Mouse (Mus musculus): ENCODE measurements around the gene Obscn. TPM values are rescaled to one million over a fixed set of nuclear protein-coding genes. Genes with fewer than 3 reads are reported as not detected.

Obscn gene
- total RNA-seq, 2 experiments from 2014 or later, result not detected

DNA sequence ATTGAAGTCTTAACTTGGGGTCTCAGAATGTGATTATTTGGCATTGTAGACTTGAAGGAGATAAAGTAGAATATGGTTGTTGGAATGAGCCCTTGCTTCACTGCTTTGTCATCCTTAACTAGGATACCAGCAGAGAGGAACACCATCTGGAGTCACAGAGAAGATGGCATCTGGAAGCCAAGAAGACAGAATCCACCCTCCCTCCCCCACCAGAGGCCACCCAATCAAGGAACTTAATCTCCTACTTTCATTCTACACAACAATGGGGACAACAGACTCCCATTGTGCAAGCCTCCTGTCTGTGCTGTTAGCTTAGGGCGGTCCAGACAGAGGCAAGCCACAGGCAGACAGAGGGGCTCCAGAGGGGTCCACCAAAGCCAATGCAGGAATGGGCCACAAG is 67.8 kb downstream of the Obscn start:
- no peak for ATAC-seq (ENCODE audit: poor library complexity, severe bottlenecking)

DNA sequence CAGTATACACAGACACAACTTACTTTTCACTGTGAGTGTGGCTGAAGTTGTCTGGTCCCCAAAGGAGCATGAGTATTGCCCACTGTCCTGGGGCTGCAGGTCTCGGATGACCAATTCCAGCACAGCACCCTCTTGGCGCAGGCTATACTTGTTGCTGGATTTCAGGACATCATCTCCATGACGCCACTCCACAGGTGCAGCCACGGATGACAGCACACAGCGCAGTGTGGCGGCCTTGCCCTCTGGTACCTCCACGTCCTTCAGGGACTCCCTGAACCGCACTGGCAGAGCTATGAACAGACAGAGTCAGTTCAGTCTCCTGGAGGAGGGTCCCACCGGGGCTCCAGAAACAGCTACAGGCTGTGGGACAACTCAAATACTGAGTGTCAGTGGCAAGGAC is 68.3 kb downstream of the Obscn start:
- no peak for ATAC-seq (ENCODE audit: poor library complexity, severe bottlenecking)

GRCm38 (mm10) chr11:59058025-59058424 is 78.2 kb downstream of the Obscn start:
- ATAC-seq (ENCODE audit: poor library complexity, severe bottlenecking), result no peak

GRCm38 (mm10) chr11:59051031-59051430 is 85.2 kb downstream of the Obscn start:
- ATAC-seq (ENCODE audit: poor library complexity, severe bottlenecking), result no peak

- no peak for ATAC-seq (ENCODE audit: poor library complexity, severe bottlenecking)
These were observed 91.4 kb downstream of the Obscn start for GRCm38 (mm10) chr11:59044703-59045330.

DNA sequence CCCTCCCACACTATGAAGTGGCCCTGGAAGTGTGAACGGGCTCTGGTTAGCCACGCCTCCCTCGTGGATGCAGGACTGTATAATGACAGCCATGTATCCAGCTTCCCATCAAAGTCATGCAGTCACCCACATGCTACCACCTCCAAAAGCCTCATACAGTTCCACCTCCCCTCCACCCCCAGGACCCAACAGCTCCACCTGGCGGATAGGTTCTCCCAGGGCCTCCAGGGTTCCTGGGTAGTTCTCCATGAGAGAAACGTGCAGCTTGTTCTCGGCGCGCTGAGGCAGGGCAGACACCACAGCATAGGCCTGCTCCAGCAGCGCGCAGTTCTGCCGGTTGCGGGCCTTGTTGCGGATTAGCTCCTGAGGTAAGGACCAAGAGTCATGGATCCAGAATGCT is 107.2 kb downstream of the Obscn start:
- ATAC-seq (ENCODE audit: poor library complexity, severe bottlenecking), result no peak

DNA sequence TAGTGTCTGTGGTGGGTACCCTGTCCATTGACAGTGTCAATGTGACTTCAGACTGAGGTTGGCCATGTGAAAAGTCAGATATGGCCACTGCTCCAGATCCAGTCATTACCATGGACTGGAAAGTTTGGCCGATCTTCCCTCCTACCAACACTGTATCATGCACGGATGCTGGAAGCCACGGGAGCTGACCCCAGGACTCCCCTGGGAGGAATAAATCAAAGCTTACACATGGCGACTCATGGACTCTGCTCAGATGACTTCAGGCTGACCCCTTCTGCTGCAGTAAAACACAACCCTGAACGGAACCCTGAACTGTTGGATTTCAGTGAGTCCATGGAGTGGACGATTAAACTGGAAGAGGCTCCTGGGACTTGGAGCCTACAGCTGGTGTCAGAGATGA is 109.8 kb downstream of the Obscn start:
- ATAC-seq (ENCODE audit: poor library complexity, severe bottlenecking), result no peak

DNA sequence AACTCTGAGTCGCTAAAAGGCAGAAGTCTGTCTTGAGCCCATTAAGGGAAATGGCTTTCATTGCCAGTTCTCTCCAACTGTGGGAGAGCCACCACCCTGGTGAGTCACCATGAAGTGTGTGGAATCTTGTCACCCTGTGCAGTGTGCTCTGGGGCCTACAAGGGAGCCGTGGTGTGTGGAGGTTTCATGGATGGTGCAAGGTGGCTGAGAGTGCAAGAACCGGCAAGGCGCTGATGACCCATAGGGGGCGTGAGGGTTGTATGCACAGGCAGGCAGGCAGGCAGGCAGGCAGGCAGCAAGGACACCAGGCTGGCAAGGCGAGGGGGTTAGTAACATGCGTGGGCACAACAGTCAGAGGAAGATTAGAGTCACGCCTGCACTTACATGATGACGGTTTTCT is 121.2 kb downstream of the Obscn start:
- ATAC-seq (ENCODE audit: poor library complexity, severe bottlenecking), result peak; percentile 40; the same call in 1 of the 2 replicates

DNA sequence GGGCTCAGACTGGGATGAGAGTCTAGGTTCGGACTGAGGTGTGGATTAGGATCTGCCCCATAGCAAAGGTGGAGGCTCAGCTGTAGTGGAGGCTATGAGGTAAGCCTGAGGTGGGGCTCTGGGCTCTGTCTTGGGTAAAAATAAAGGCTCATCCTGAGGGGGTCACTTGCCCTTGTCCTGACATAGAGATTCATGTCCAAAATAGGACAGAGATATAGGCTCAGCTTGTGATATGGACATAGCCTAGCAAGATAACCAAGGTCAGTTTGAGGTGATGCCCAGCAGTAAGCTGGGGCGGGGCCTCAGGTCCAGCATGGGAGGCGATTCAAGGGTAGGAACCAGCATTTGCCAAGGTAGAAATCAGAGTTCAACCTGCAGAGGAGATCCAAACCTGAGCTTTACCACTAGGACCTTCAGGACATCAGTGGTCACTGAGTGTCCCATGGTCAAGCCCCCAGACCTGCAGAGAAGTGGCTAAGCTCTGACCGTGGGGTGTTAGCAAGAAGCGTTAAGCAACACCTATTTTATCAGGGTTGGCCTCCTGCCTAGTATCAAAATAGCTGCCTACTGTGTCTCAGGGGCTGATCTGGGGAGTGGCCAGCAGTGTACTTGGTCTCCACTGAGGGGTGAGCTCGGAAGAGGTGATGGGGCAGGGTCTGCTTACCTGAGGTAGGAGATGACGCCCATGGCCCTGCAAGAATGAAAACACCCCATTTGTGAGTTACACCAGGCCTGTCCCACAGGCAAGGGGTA is 133.7 kb downstream of the Obscn start:
- no peak for ATAC-seq (ENCODE audit: poor library complexity, severe bottlenecking)

- ATAC-seq (ENCODE audit: poor library complexity, severe bottlenecking), result no peak
These were observed 135.6 kb downstream of the Obscn start for GRCm38 (mm10) chr11:59000635-59001034.

GRCm38 (mm10) chr11:58999830-59000229 is 136.4 kb downstream of the Obscn start:
- no peak for ATAC-seq (ENCODE audit: poor library complexity, severe bottlenecking)

DNA sequence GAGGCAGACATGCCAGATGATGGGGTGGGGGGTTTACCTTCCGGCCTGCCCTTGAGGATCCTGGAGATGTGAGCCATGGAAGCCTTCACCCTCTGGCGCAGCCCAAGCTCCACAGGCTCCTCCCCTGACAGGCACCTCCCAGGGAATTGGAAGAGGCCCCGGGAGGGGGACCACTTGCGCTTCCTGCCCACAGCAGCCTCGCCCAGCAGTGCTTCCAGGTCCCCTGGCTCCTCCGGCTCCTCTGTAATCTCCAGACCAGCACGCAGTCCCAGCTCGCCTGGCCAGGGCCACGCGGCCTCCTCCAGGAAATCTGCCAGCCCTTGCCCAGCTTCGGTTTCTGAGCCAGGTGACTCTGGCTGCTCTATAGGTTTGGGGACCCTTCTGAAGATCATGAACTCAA is 137.0 kb downstream of the Obscn start:
- no peak for ATAC-seq (ENCODE audit: poor library complexity, severe bottlenecking)

GRCm38 (mm10) chr11:58997541-58997940 is 138.7 kb downstream of the Obscn start:
- ATAC-seq (ENCODE audit: poor library complexity, severe bottlenecking), result no peak

DNA sequence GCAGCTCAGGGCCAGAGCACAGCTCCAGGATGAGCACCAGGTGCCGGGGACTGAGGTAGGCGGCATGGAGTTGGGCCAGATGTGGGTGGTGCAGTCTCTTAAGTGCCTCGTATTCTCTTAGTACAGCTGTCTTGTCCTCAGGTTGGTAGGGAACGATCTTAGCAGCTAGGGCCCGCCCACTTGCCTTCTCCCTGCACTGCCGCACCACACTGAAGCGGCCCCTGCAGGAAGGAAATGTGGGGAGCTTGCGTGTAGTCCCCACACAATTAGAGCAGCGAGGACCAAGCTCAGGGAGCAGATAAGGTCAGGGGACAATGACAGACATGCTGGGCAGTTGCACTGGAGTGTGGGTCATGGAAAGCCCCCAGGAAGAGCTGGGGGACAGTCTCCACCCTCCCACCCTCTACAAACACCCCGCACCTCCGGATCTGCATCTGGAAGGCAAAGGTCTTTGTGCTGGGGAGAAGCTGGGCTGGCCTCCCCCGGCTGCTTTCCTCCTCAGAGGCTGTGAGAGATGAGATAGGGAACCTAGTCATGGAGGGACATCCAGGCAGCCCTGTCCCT is 140.3 kb downstream of the Obscn start:
- peak; percentile 41 for ATAC-seq (ENCODE audit: poor library complexity, severe bottlenecking)

GRCm38 (mm10) chr11:58995061-58995806 is 141.0 kb downstream of the Obscn start:
- no peak for ATAC-seq (ENCODE audit: poor library complexity, severe bottlenecking)

DNA sequence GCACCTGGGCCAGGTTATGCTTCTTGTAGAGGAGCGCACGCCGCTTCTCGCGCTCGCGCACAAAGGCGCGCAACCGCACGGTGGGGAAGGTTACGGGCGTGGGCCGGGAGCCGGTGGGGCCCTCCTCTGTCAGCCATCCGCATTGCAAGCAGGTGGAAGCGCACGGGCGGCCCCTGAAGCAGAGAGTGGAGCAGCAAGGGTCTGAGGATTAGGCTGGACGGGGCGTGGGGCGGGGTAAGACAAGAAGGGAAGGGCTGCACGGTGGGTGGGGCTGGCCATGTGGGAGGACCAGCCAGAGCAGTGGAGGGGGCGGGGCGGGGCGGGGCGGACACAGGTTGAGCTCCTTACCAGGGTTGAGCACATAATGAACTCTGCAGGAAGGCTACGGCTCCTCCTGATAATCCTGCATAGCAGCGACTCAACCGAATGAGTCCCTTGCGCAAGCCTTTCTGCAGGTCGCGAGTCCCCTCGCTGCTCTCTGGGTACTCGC is 141.8 kb downstream of the Obscn start:
- peak; percentile 67 for ATAC-seq (ENCODE audit: poor library complexity, severe bottlenecking)

DNA sequence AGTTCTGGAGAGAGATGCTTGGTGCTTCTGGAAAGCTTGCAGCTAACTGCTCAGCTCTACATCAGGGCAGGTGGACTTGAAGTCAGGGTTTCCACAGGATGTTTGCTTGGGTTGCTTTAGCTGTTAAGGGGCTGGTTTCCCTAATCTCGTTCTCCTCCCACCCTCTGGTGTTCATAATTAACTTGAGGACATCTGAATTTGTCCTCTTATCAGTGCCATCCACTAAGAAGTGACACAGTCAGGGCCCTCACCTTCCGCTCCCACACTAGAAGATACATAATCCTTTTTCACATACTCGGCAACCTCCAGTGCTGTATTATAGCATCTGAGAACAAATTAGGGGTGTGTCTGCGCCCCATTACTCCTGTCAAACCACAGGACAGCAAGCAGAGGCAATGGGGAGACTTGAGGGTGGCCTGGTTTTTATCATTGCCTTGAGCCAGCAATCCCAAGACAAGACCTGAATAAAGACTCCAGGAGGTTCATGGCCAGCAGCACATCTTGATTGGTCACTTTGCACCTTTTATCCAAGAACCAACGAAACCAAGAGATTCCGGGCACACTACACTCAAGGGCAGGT is 143.0 kb downstream of the Obscn start:
- no peak for ATAC-seq (ENCODE audit: poor library complexity, severe bottlenecking)

GRCm38 (mm10) chr11:58991911-58992310 is 144.3 kb downstream of the Obscn start:
- ATAC-seq (ENCODE audit: poor library complexity, severe bottlenecking), result no peak

DNA sequence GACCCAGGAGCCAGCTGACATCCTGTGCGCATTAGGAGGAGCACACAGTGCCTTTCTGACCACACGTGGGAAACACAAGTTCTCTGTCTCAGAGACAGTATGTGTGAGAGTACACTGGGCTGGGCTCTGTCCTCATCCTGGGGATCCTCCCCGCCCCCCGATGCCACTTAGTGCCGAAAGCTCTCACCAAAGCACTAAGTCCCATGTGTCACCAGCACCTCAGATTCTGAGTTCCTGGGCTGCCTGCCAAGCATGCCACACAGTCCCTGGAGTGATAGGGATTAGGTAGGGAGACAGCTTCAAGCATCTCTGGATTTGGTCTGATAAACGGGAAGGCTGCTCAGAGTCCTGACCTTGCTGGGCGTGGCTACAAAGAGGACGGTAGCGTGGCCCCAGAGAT is 145.4 kb downstream of the Obscn start:
- ATAC-seq (ENCODE audit: poor library complexity, severe bottlenecking), result no peak

DNA sequence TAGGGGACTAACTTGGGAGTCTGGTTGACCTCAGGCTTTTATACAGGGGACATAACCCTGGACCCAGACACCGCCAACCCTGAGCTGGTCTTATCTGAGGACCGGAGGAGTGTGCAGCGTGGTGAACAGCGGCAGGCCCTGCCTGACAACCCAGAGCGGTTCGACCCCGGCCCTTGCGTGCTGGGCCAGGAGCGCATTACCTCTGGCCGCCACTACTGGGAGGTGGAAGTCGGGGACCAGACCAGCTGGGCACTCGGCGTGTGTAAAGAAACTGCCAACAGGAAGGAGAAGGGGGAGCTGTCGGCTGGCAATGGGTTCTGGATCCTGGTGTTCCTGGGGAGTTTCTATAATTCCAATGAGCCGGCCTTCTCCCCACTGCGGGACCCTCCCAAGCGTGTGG is 146.1 kb downstream of the Obscn start:
- no peak for ATAC-seq (ENCODE audit: poor library complexity, severe bottlenecking)

- no peak for ATAC-seq (ENCODE audit: poor library complexity, severe bottlenecking)
These were observed 147.0 kb downstream of the Obscn start for GRCm38 (mm10) chr11:58989166-58989565.
